Mouse (Mus musculus) layer of hippocampus, postnatal 10 days (tissue): ENCODE data around the gene Bbs7. TPM values are rescaled to one million over a fixed set of nuclear protein-coding genes. Genes with fewer than 3 reads are reported as not detected.

Experiments used
- DNase-seq, 2 experiments: peaks; one replicate each; pipeline ENCODE4 v3.0.0; 2021; ENCODE audit warnings: low spot score in 2 of 2
- total RNA-seq, 2 experiments: library from RNA; stranded (reverse); gene quantifications; 2 replicates each; pipeline ENCODE4 v1.2.3; 2021

Gene Bbs7
- total RNA-seq, 2 experiments from 2014 or later: 14.1 to 14.8 TPM

GRCm38 (mm10) chr3:36551851-36552384 is 61.4 kb downstream of the Bbs7 start:
- no peak for DNase-seq

- peak; percentile 27 to 41 for DNase-seq
These were observed 61.9 kb downstream of the Bbs7 start for GRCm38 (mm10) chr3:36551343-36551742.

GRCm38 (mm10) chr3:36544961-36545360 is 68.3 kb downstream of the Bbs7 start:
- no peak for DNase-seq

GRCm38 (mm10) chr3:36541399-36541798 is 71.9 kb downstream of the Bbs7 start:
- no peak for DNase-seq

- no peak for DNase-seq
These were observed 72.5 kb downstream of the Bbs7 start for GRCm38 (mm10) chr3:36540756-36541155.

- no peak for DNase-seq
These were observed 75.4 kb downstream of the Bbs7 start for GRCm38 (mm10) chr3:36537701-36538470.

GRCm38 (mm10) chr3:36536041-36536440 is 77.2 kb downstream of the Bbs7 start:
- no peak for DNase-seq

- no peak for DNase-seq
These were observed 80.0 kb downstream of the Bbs7 start for GRCm38 (mm10) chr3:36533201-36533672.

GRCm38 (mm10) chr3:36532738-36533137 is 80.5 kb downstream of the Bbs7 start:
- no peak for DNase-seq

GRCm38 (mm10) chr3:36531979-36532542 is 81.2 kb downstream of the Bbs7 start:
- no peak for DNase-seq

GRCm38 (mm10) chr3:36531242-36531641 is 82.0 kb downstream of the Bbs7 start:
- DNase-seq: no peak

GRCm38 (mm10) chr3:36530781-36531180 is 82.5 kb downstream of the Bbs7 start:
- DNase-seq: no peak

- peak in 1 of 2 experiments; percentile 15 for DNase-seq
These were observed 82.9 kb downstream of the Bbs7 start for GRCm38 (mm10) chr3:36530345-36530744.

GRCm38 (mm10) chr3:36524466-36524865 is 88.8 kb downstream of the Bbs7 start:
- no peak for DNase-seq

Other genes with a start within 250 kb of the Bbs7 start
- 10 to 100 TPM; 34.6 to 34.7 TPM for gene Anxa5, start 137.6 kb downstream of the Bbs7 start, total RNA-seq
- gene 1810062G17Rik, start 137.5 kb downstream of the Bbs7 start, total RNA-seq: under 1 TPM in 1 of 2 experiments, not detected in 1; 0.55 TPM
- gene Gm11549, start 91.7 kb downstream of the Bbs7 start, total RNA-seq: 1 to 10 TPM; 1.2 to 1.9 TPM
- 10 to 100 TPM; 46.7 to 50.4 TPM for gene Exosc9, start 60.9 kb downstream of the Bbs7 start, total RNA-seq
- 1 to 10 TPM; 6.7 to 8.7 TPM for gene Ccna2, start 41.3 kb downstream of the Bbs7 start, total RNA-seq
- gene Trpc3, start 76.7 kb upstream of the Bbs7 start, total RNA-seq: 10 to 100 TPM; 13.8 to 15.4 TPM
- gene 4932438A13Rik, start 249.6 kb upstream of the Bbs7 start, total RNA-seq: 100 to 1,000 TPM; 105 to 116 TPM